Mouse (Mus musculus): ENCODE measurements around the gene Fgf22. TPM values are rescaled to one million over a fixed set of nuclear protein-coding genes. Genes with fewer than 3 reads are reported as not detected.

Gene Fgf22
- total RNA-seq (2015) (not detected in 2 replicates), total RNA-seq (2017) (not detected in 2 replicates)

GRCm38 (mm10) chr10:79754856-79755516 lies at the start of gene Fgf22:
Fgf22 (plus strand) TSS chr10:79755076.
- peak; percentile 86 for ATAC-seq (replicated peaks; ENCODE audit: poor library complexity)

GRCm38 (mm10) chr10:79705951-79706350 lies 48.9 kb upstream of the Fgf22 start:
- peak; percentile 63 for ATAC-seq (replicated peaks; ENCODE audit: poor library complexity)

- no peak for ATAC-seq (replicated peaks; ENCODE audit: poor library complexity)
Measured at GRCm38 (mm10) chr10:79706406-79707094, 48.3 kb upstream of the Fgf22 start.

GRCm38 (mm10) chr10:79707162-79707561 lies 47.7 kb upstream of the Fgf22 start:
- no peak for ATAC-seq (replicated peaks; ENCODE audit: poor library complexity)

GRCm38 (mm10) chr10:79707759-79708158 lies 47.1 kb upstream of the Fgf22 start:
- ATAC-seq (replicated peaks; ENCODE audit: poor library complexity), result no peak

- ATAC-seq (replicated peaks; ENCODE audit: poor library complexity), result no peak
Measured at GRCm38 (mm10) chr10:79708668-79709067, 46.2 kb upstream of the Fgf22 start.

GRCm38 (mm10) chr10:79709307-79709706 lies 45.6 kb upstream of the Fgf22 start:
- no peak for ATAC-seq (replicated peaks; ENCODE audit: poor library complexity)

- peak; percentile 27; the same call in 1 of the 2 replicates for ATAC-seq (replicated peaks; ENCODE audit: poor library complexity)
Measured at GRCm38 (mm10) chr10:79712029-79712428, 42.8 kb upstream of the Fgf22 start.

GRCm38 (mm10) chr10:79712499-79713126 lies 42.3 kb upstream of the Fgf22 start:
- ATAC-seq (replicated peaks; ENCODE audit: poor library complexity), result peak; percentile 83

- no peak for ATAC-seq (replicated peaks; ENCODE audit: poor library complexity)
Measured at GRCm38 (mm10) chr10:79713163-79713562, 41.7 kb upstream of the Fgf22 start.

- no peak for ATAC-seq (replicated peaks; ENCODE audit: poor library complexity)
Measured at GRCm38 (mm10) chr10:79714996-79715395, 39.9 kb upstream of the Fgf22 start.

GRCm38 (mm10) chr10:79716254-79716987 lies 38.5 kb upstream of the Fgf22 start, which contains the start of gene Hcn2:
Hcn2 (plus strand) TSS chr10:79716634.
- no peak for ATAC-seq (replicated peaks; ENCODE audit: poor library complexity)

- no peak for ATAC-seq (replicated peaks; ENCODE audit: poor library complexity)
Measured at GRCm38 (mm10) chr10:79716988-79717355, 37.9 kb upstream of the Fgf22 start.

- ATAC-seq (replicated peaks; ENCODE audit: poor library complexity), result peak; percentile 72
Measured at GRCm38 (mm10) chr10:79717640-79718357, 37.1 kb upstream of the Fgf22 start.

- ATAC-seq (replicated peaks; ENCODE audit: poor library complexity), result no peak
Measured at GRCm38 (mm10) chr10:79721089-79721488, 33.8 kb upstream of the Fgf22 start.

GRCm38 (mm10) chr10:79723047-79723446 lies 31.8 kb upstream of the Fgf22 start:
- no peak for ATAC-seq (replicated peaks; ENCODE audit: poor library complexity)

GRCm38 (mm10) chr10:79723692-79724091 lies 31.2 kb upstream of the Fgf22 start:
- ATAC-seq (replicated peaks; ENCODE audit: poor library complexity), result no peak

GRCm38 (mm10) chr10:79726090-79726489 lies 28.8 kb upstream of the Fgf22 start:
- ATAC-seq (replicated peaks; ENCODE audit: poor library complexity), result peak; percentile 88

- ATAC-seq (replicated peaks; ENCODE audit: poor library complexity), result no peak
Measured at GRCm38 (mm10) chr10:79728323-79729249, 26.3 kb upstream of the Fgf22 start.
